ENCODE assay signal across 11 mouse cellular contexts in the genomic region with DNA sequence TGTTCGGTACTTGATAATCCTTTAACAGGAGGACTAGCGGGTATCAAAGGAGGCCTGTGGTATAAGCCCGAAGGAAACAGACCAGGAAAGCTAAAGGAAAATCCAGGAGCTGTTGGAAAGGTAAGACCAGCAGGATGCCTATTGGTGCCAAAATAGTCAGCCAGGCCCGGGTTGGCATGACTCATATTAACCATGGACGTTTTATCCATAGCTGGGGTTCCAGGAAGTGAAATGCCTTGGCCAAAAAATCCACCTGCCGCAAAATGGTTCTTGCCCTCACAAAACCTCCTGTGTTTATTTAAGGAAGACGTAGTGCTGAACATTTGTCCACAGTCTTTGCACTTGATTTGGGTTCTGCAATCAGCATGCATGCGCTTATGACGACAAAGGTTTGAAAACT.
"Had no signal": no experiment of that assay in that cellular context is flagged by ENCODE, and none has a peak within 500 bp of the region (broad histone marks: within the 10 kb centered on the region; RNA-seq: fewer than 3 reads in every experiment).

No protein-coding gene starts in this region.

- H3K4me1 ChIP-seq: midbrain, embryonic 13.5 days; neural tube, embryonic 12.5 days; stomach, embryonic 15.5 days had no signal

- H3K27ac ChIP-seq: kidney, postnatal 0 days; layer of hippocampus, adult 2 months; limb, embryonic 13.5 days; liver, embryonic 14.5 days; midbrain, embryonic 13.5 days; neural tube, embryonic 12.5 days; stomach, embryonic 15.5 days had no signal

- H3K4me2 ChIP-seq: limb, embryonic 13.5 days; midbrain, embryonic 13.5 days; neural tube, embryonic 12.5 days; stomach, embryonic 15.5 days had no signal

- H3K9ac ChIP-seq: limb, embryonic 13.5 days; liver, embryonic 14.5 days; midbrain, embryonic 13.5 days; neural tube, embryonic 12.5 days; stomach, embryonic 15.5 days had no signal

- H3K4me3 ChIP-seq: layer of hippocampus, adult 2 months; limb, embryonic 13.5 days; midbrain, embryonic 13.5 days; neural tube, embryonic 12.5 days; stomach, embryonic 15.5 days had no signal

- H3K27me3 ChIP-seq: limb, embryonic 13.5 days; midbrain, embryonic 13.5 days; neural tube, embryonic 12.5 days; stomach, embryonic 15.5 days had no signal

- ATAC-seq: midbrain, embryonic 13.5 days had no signal

- H3K9me3 ChIP-seq: limb, embryonic 13.5 days; midbrain, embryonic 13.5 days; neural tube, embryonic 12.5 days; stomach, embryonic 15.5 days had no signal

- H3K36me3 ChIP-seq: midbrain, embryonic 13.5 days; neural tube, embryonic 12.5 days; stomach, embryonic 15.5 days had no signal

- DNase-seq: kidney, postnatal 4 days; left cerebral cortex, postnatal 4 days; lung, adult 18-20 months; thymus, postnatal 4 days had no signal
